Mouse (Mus musculus) stomach, postnatal 0 days (tissue): ENCODE measurements around the gene Zpbp2.

Experiments
- CTCF ChIP-seq: IDR thresholded peaks from 2 replicates; pipeline ENCODE4 v1.5.1; 2016; ENCODE audit warnings: antibody characterized with exemption, low read depth, mild to moderate bottlenecking, moderate library complexity
- EP300 ChIP-seq: optimal IDR thresholded peaks from 2 replicates; pipeline ENCODE3; 2016; ENCODE audit warnings: antibody characterized with exemption

GRCm38 (mm10) chr11:98520468-98520867 lies 30.4 kb upstream of the Zpbp2 start:
- no peak for TF ChIP-seq CTCF
- TF ChIP-seq EP300 = no peak
